Mouse (Mus musculus) heart, postnatal 25 days (tissue): ENCODE measurements around the gene Col13a1. TPM values are rescaled to one million over a fixed set of nuclear protein-coding genes. Genes with fewer than 3 reads are reported as not detected.

Experiments used
- DNase-seq: peaks from one replicate; pipeline ENCODE4 v3.0.0; 2022; ENCODE audit warnings: low spot score
- intact Hi-C: fragments of 180-260 bp; cut with DNase I; formaldehyde crosslinking; loops from one replicate; pipeline ENCODE4 v1.15.1; 2025
- total RNA-seq, 2 experiments: library from RNA; stranded (reverse); gene quantifications; 2 replicates each; pipeline ENCODE4 v1.2.3; 2021

The Col13a1 gene
- total RNA-seq, 2 experiments from 2014 or later = 0.78 to 0.86 TPM

DNA sequence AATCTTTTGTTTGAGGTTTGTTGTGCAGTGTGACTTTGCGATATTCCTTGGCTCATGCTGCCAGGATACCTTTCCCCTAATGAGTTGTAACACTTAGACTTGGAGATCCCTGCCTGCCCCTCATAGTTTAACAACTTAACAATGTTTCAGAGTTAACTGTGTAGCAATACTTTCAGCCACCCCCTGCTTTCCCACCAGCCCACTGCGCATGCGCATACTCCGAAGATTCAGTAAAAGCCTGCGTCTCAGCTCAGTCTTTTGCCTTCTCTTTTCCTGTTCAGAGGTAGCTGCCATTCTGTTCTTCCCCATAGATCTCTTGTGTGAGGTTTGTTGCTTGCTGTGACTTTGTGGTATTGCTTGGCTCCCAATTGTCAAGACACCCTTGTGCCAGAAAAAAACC lies 190.4 kb downstream of the Col13a1 start:
- no peak for DNase-seq
- intact Hi-C loops = no loop called here

Other genes with a start within 250 kb of the Col13a1 start
- gene H2afy2, start 195.0 kb downstream of the Col13a1 start, total RNA-seq = 1 to 10 TPM; 4.6 to 5.5 TPM
- gene Neurog3, start 154.0 kb upstream of the Col13a1 start, total RNA-seq = not detected
- 1 to 10 TPM; 1.6 TPM for gene Fam241b, start 164.8 kb upstream of the Col13a1 start, total RNA-seq